Mouse (Mus musculus) myocyte (in vitro differentiated cells): ENCODE data around the gene Irf7. TPM values are rescaled to one million over a fixed set of nuclear protein-coding genes. Genes with fewer than 3 reads are reported as not detected.
A peak's percentile ranks its signal among the peaks of the same experiment; 100 is the strongest.

ENCODE experiments used
- H3K27me3 ChIP-seq: one replicate; pipeline ENCODE4 v1.6.1; 2011; ENCODE audit not compliant: control insufficient read depth, insufficient read depth, insufficient read length
- H3K36me3 ChIP-seq: one replicate; pipeline ENCODE4 v1.6.1; 2011; ENCODE audit not compliant: control insufficient read depth, insufficient read depth
- H3K4me2 ChIP-seq: one replicate; pipeline ENCODE4 v1.6.1; 2011; ENCODE audit warnings: low read depth, control low read depth
- H3K4me3 ChIP-seq: one replicate; pipeline ENCODE4 v1.5.1; 2011; ENCODE audit warnings: mild to moderate bottlenecking, control low read depth, moderate library complexity
- H3K79me2 ChIP-seq: one replicate; pipeline ENCODE4 v1.6.1; 2011; ENCODE audit not compliant: control insufficient read depth, insufficient read depth
- H3ac ChIP-seq: one replicate; pipeline ENCODE4 v1.6.1; 2011; ENCODE audit not compliant: control insufficient read depth, insufficient read length
- CEBPB ChIP-seq: IDR thresholded peaks from 2 replicates; pipeline ENCODE4 v1.6.1; 2011; ENCODE audit warnings: mild to moderate bottlenecking, moderate library complexity; ENCODE audit not compliant: poor library complexity, insufficient read depth, severe bottlenecking
- E2F4 ChIP-seq: IDR thresholded peaks from one replicate; pipeline ENCODE4 v1.6.1; 2011; ENCODE audit warnings: mild to moderate bottlenecking, control low read depth, moderate library complexity; ENCODE audit not compliant: insufficient read depth
- MAX ChIP-seq: IDR thresholded peaks from one replicate; pipeline ENCODE4 v1.6.1; 2011; ENCODE audit warnings: low read depth, mild to moderate bottlenecking, control low read depth
- MYOD1 ChIP-seq, 3 experiments: IDR thresholded peaks; one replicate each; pipeline ENCODE4 v1.6.1; 2011; ENCODE audit warnings: control low read depth in 2 of 3, low read depth in 2 of 3, mild to moderate bottlenecking in 2 of 3, moderate library complexity in 1 of 3; ENCODE audit not compliant: insufficient read length in 2 of 3, control insufficient read depth in 1 of 3
- MYOG ChIP-seq, 3 experiments: IDR thresholded peaks; one replicate each; pipeline ENCODE4 v1.6.1; 2011; ENCODE audit warnings: control low read depth in 2 of 3, low read depth in 2 of 3, mild to moderate bottlenecking in 2 of 3; ENCODE audit not compliant: insufficient read length in 2 of 3, control insufficient read depth in 1 of 3, insufficient read depth in 1 of 3
- POLR2A ChIP-seq: IDR thresholded peaks from one replicate; pipeline ENCODE4 v1.6.1; 2011; ENCODE audit warnings: low read depth, mild to moderate bottlenecking, control low read depth, moderate library complexity; ENCODE audit not compliant: insufficient read length
- POLR2AphosphoS2 ChIP-seq: IDR thresholded peaks from one replicate; pipeline ENCODE4 v1.6.1; 2011; ENCODE audit warnings: low read depth, control low read depth; ENCODE audit not compliant: insufficient read length
- REST ChIP-seq: IDR thresholded peaks from one replicate; pipeline ENCODE4 v1.6.1; 2011; ENCODE audit warnings: mild to moderate bottlenecking, control low read depth, moderate library complexity; ENCODE audit not compliant: insufficient read depth, insufficient read length
- SRF ChIP-seq: IDR thresholded peaks from one replicate; pipeline ENCODE4 v1.6.1; 2011; ENCODE audit warnings: low read depth; ENCODE audit not compliant: control insufficient read depth, insufficient read length
- TCF12 ChIP-seq: IDR thresholded peaks from one replicate; pipeline ENCODE4 v1.6.1; 2011; ENCODE audit warnings: mild to moderate bottlenecking, control low read depth; ENCODE audit not compliant: poor library complexity, insufficient read depth, severe bottlenecking
- TCF3 ChIP-seq: IDR thresholded peaks from one replicate; pipeline ENCODE4 v1.6.1; 2011; ENCODE audit warnings: low read depth, control low read depth; ENCODE audit not compliant: insufficient read length
- USF1 ChIP-seq: IDR thresholded peaks from one replicate; pipeline ENCODE4 v1.6.1; 2011; ENCODE audit warnings: low read depth, mild to moderate bottlenecking, control low read depth, moderate library complexity
- polyA plus RNA-seq: library from polyadenylated mRNA; unstranded; fragments of >200 nt; fragmentation: generic; extraction: Trizol; gene quantifications from one replicate; pipeline ENCODE4 v1.2.1, GENCODE M21; 2012; ENCODE audit warnings: missing spikeins

The Irf7 gene
- polyA plus RNA-seq, 1 experiment: 0.97 TPM

DNA sequence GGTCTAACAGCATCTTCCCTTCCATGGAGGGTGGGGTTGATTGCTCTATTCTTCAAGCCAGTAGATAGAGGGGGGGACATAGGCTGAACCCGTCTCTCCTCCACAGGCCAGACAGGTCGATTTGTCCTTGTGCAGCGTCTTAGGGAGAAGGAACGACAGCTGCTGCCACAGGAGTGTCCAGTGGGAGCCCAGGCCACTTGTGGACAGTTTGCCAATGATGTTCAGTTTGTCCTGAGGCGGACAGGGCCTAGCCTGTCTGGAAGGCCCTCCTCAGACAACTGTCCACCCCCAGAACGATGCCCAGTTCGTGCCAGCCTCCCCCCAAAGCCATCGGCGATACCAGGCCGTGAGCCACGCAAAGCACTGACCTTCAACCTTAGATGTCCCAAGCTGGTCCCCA, 49.4 kb downstream of the Irf7 start:
- peak overlapping the region; percentile 85 for H3K4me2 ChIP-seq
- TF ChIP-seq MYOG (IDR thresholded peaks at IDR 0.05; ENCODE audit: control insufficient read depth in 1 of 3, insufficient read depth in 1 of 3, insufficient read length in 2 of 3, low read depth in 2 of 3) (peak; percentile 24 to 87 (median 61)), TCF3 (no peak), POLR2A (peak; percentile 30), MYOD1 (IDR thresholded peaks at IDR 0.05; ENCODE audit: control insufficient read depth in 1 of 3, insufficient read length in 2 of 3, low read depth in 2 of 3) (peak in 2 of 3 experiments; percentile 67 to 78)
- H3K79me2 ChIP-seq: peaks cover 18% of the 10 kb centered on the region
- peaks cover 17% of the 10 kb centered on the region for H3K27me3 ChIP-seq
- peak overlapping the region; percentile 14 for H3ac ChIP-seq
- H3K4me3 ChIP-seq: peak overlapping the region; percentile 39
- H3K36me3 ChIP-seq: no peaks in the 10 kb centered on the region

DNA sequence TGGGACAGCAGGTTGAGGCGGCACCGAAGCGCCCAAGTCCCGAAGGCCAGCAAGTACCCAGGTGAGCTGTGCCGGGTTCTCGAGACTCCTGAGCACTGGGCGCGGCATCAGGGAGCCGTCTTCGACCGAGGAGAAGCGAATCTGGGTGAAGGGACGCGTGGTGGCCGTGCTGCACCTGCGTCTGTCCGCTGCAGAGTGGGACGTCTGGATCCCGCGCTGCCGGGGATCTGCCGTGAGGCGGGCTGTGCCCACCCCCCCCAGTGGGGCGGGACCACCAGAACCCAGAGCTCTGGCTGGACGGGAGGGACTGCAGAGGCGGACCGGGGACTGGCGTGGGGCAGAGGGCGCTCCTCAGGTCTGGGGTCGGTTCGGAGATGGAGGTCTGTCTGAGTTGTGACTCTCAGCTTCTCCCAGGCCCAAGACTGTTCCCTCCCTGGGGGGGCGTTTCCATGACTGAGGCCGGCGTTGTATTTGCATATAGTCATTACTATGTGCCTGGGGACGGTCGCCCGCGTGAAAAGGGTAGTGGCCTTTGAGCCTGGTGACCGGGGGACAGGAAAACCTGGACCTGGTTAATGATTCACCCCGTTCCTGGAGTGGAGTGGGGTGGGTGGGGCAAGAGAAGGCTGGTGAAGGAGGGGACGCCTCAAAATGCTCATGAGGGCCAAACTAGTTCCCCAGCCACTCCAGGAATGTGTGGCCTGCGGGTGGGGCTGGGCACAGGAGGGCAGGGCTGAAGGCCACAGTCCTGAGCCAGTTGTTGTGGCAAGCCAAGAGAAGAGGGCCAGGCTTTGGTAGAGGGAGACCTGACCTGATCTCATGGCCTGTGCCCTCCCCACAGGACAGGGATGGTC, 50.2 kb downstream of the Irf7 start:
- Histone ChIP-seq H3K4me3 (peak overlapping the region; percentile 39), H3K36me3 (no peaks in the 10 kb centered on the region), H3K27me3 (peaks cover 25% of the 10 kb centered on the region), H3ac (peak overlapping the region; percentile 14), H3K4me2 (peak overlapping the region; percentile 85), H3K79me2 (peaks cover 14% of the 10 kb centered on the region)
- TF ChIP-seq MYOG (IDR thresholded peaks at IDR 0.05; ENCODE audit: control insufficient read depth in 1 of 3, insufficient read depth in 1 of 3, insufficient read length in 2 of 3, low read depth in 2 of 3): peak in 2 of 3 experiments; percentile 79 to 94
- peak in 2 of 3 experiments; percentile 28 to 61 for TF ChIP-seq MYOD1 (IDR thresholded peaks at IDR 0.05; ENCODE audit: control insufficient read depth in 1 of 3, insufficient read length in 2 of 3, low read depth in 2 of 3)
- no peak for TF ChIP-seq USF1
- TF ChIP-seq SRF: no peak
- TF ChIP-seq POLR2AphosphoS2: peak; percentile 93
- peak; percentile 14 for TF ChIP-seq E2F4
- TF ChIP-seq POLR2A: peak; percentile 55

DNA sequence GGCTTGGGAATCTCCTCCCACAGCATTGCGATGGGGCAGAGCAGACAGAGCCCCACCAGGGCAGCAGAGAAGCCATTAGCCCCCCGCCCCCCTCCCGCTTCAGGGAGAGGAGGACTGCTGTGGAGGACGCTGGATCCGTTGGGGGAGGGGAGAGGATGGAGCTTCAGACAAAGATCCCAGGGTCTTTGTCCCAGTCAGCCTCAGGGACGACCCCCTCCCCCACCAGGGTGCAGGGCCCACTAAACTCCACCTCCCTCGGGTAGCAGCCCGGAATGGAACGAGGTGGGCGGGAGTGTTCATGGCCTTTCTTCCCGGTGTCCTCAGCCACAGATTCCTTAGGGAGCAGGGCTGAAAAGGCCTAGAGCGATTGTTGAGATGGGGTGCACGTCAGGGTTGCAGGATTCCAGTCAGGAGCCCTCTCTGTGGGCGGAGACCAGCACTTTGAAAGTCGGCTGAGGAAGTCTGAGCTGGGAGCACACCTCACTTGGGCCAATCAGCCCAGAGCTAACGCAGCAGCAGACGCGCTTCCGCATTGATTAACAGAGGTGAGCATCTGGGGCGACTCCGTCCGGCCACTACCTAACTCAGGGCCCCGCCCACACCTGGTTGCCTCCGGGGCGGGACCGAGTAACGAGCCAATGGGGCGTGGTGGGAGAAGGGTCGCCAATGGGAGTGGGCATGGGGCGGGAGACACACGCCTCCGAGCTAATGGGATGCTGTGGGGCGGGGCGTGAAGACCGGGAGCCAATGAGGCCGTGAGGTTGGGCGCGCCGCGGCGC, 51.0 kb downstream of the Irf7 start, which contains the start of gene Rassf7:
Gene Rassf7 (plus strand): TSS at position 760 of the 779 bp plus-strand sequence.
- H3K79me2 ChIP-seq: peaks cover 9% of the 10 kb centered on the region
- TF ChIP-seq POLR2A: no peak
- TF ChIP-seq MYOG (IDR thresholded peaks at IDR 0.05; ENCODE audit: control insufficient read depth in 1 of 3, insufficient read depth in 1 of 3, insufficient read length in 2 of 3, low read depth in 2 of 3): no peak
- TF ChIP-seq E2F4: no peak
- no peak for TF ChIP-seq MAX
- no peak for TF ChIP-seq TCF3
- TF ChIP-seq POLR2AphosphoS2: no peak
- TF ChIP-seq USF1: no peak
- TF ChIP-seq SRF: no peak
- no peak for TF ChIP-seq MYOD1 (IDR thresholded peaks at IDR 0.05; ENCODE audit: control insufficient read depth in 1 of 3, insufficient read length in 2 of 3, low read depth in 2 of 3)
- TF ChIP-seq TCF12: no peak
- no peaks in the 10 kb centered on the region for H3K36me3 ChIP-seq
- peak within 1 kb of the TSS; percentile 14 for H3ac ChIP-seq
- peak within 1 kb of the TSS; percentile 85 for H3K4me2 ChIP-seq
- H3K27me3 ChIP-seq: peaks cover 33% of the 10 kb centered on the region
- peak within 1 kb of the TSS; percentile 39 for H3K4me3 ChIP-seq

DNA sequence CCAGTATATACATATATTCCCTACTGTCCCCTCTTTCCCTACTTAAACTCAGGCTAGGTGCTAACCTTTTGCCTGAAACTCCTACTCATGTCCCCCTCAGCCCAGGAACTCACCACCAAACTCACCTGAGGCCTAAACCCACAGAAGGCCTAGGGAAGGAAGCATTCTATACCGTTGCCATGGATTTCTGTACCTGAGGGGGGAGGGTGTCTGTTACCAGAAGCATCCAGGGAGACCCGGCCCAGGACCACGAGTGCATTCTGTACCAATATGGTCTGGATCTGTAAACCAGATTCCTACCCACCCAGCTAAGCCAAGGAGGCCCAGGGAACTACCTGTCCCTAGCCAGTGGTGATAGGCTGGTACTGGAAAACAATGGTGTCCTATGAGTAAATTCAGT, 52.0 kb downstream of the Irf7 start:
- Histone ChIP-seq H3K4me3 (no peak overlapping the region), H3K79me2 (peaks cover 6% of the 10 kb centered on the region), H3K36me3 (no peaks in the 10 kb centered on the region), H3ac (no peak overlapping the region), H3K27me3 (peaks cover 43% of the 10 kb centered on the region), H3K4me2 (no peak overlapping the region)
- no peak for TF ChIP-seq TCF12
- no peak for TF ChIP-seq E2F4
- TF ChIP-seq USF1: no peak
- TF ChIP-seq TCF3: no peak
- TF ChIP-seq POLR2AphosphoS2: no peak
- TF ChIP-seq CEBPB: no peak

DNA sequence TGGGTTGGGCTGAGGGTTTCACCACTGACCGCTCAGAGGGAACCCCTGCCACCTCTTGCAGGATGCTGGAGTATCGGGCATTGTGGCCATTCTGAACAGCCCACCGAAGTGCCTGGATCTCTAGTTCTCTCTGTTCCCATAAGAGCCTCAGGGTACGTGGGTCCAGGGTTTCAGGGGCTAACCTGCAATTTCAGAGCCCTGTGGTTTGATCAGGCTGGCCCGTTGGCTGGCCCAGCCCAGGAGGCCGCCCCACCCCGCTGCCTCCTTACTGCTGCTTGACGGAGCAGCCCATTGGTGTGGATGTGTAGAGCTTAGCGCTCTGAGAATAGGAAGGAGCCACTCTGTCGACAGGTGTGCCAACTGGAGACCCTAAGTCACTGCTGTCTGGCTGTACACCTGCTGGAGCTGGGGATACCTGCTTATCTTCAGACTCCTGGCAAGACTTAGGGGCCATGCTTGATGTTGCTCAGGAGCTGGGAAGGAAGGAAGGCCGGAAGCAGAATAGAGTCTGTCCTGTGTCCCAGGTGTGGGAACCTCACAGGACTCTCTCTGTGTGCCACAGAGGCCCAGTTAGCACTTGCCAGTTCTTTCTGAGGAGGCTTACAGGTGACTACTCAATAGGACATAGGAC, 52.6 kb downstream of the Irf7 start, which contains the start of gene Lmntd2:
Gene Lmntd2 (minus strand): TSS at position 476 of the 631 bp plus-strand sequence.
- no peak for TF ChIP-seq USF1
- no peak for TF ChIP-seq CEBPB
- no peak for TF ChIP-seq POLR2A
- no peak for TF ChIP-seq POLR2AphosphoS2
- TF ChIP-seq SRF: no peak
- no peak for TF ChIP-seq REST
- TF ChIP-seq TCF3: no peak
- TF ChIP-seq MAX: no peak
- no peak for TF ChIP-seq TCF12
- no peak for TF ChIP-seq MYOG (IDR thresholded peaks at IDR 0.05; ENCODE audit: control insufficient read depth in 1 of 3, insufficient read depth in 1 of 3, insufficient read length in 2 of 3, low read depth in 2 of 3)
- no peak for TF ChIP-seq E2F4
- Histone ChIP-seq H3K27me3 (peaks cover 49% of the 10 kb centered on the region), H3K4me2 (peak within 1 kb of the TSS; percentile 85), H3K4me3 (peak within 1 kb of the TSS; percentile 39), H3K79me2 (peaks cover 6% of the 10 kb centered on the region), H3K36me3 (no peaks in the 10 kb centered on the region), H3ac (no peak within 1 kb of the TSS)
